Mouse (Mus musculus) midbrain, embryonic 15.5 days (tissue): ENCODE measurements around the gene Olfr521. TPM values are rescaled to one million over a fixed set of nuclear protein-coding genes. Genes with fewer than 3 reads are reported as not detected.
"Not testable (repeated sequence)": the region's sequence is repeated elsewhere in the genome, so short reads cannot be mapped to it uniquely, and the experiment has no call there.

Source experiments
- ATAC-seq: fragments of 200-750 bp; cut with Nextera tagmentation; replicated peaks from 2 replicates; pipeline ENCODE4 v1.8.0; 2017; ENCODE audit warnings: moderate TSS enrichment
- H3K27ac ChIP-seq: fragments of 300-500 bp; sonication (generic); 2 replicates; pipeline ENCODE4 v1.5.1; 2015; ENCODE audit warnings: mild to moderate bottlenecking, inconsistent platforms
- H3K27me3 ChIP-seq: fragments of 300-500 bp; sonication (generic); replicated peaks from 2 replicates; pipeline ENCODE4 v1.6.1; 2015; ENCODE audit warnings: inconsistent platforms
- H3K36me3 ChIP-seq: fragments of 300-500 bp; sonication (generic); replicated peaks from 2 replicates; pipeline ENCODE4 v1.6.1; 2015; ENCODE audit warnings: inconsistent platforms
- H3K4me1 ChIP-seq: fragments of 300-500 bp; sonication (generic); 2 replicates; pipeline ENCODE4 v1.6.1; 2015; ENCODE audit warnings: inconsistent platforms
- H3K4me2 ChIP-seq: fragments of 300-500 bp; sonication (generic); 2 replicates; pipeline ENCODE4 v1.6.1; 2015; ENCODE audit warnings: inconsistent platforms, mild to moderate bottlenecking, moderate library complexity
- H3K4me3 ChIP-seq: fragments of 300-500 bp; sonication (generic); 2 replicates; pipeline ENCODE4 v1.5.1; 2015; ENCODE audit warnings: mild to moderate bottlenecking, inconsistent platforms
- H3K9ac ChIP-seq: fragments of 300-500 bp; sonication (generic); 2 replicates; pipeline ENCODE4 v1.6.1; 2015; ENCODE audit warnings: mild to moderate bottlenecking, inconsistent platforms
- H3K9me3 ChIP-seq: fragments of 300-500 bp; sonication (generic); 2 replicates; pipeline ENCODE4 v1.6.1; 2016; ENCODE audit warnings: inconsistent platforms
- WGBS: fragments of 180-500 bp; shearing (Covaris S2); methylation state at CpG from one replicate; pipeline ENCODE4 v1.1.7; 2015; ENCODE audit warnings: mixed read lengths; 5-methylcytosine and 5-hydroxymethylcytosine counted together
- polyA plus RNA-seq: library from polyadenylated mRNA; unstranded; fragments of >200 nt; fragmentation: Nextera tagmentation; extraction: Ambion mirVana; gene quantifications from 2 replicates; pipeline ENCODE4 v1.2.1, GENCODE M21; 2015

Olfr521 gene
- polyA plus RNA-seq = not detected in 2 replicates

DNA sequence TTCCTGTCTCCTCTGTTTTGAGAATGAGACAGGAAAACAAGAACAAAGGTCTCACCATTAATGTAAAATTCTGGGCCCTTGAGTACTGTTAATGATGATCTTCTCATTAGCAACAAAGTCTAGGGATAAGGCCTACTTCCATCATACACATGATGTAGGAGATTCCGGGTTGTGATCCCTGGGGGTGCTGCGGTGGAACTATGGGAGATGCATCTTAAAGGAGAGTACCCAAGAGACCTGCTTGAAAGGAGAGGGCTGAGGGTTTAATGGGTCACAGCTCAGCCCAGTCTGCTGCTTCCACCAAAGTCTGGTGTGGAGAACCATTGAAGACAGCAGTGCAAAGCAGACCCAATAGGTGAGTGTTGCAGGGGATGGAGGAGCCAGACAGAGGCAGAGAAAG lies at the start of gene Olfr521:
TSS of gene Olfr521 (plus strand) at position 301 of the 400 bp plus-strand sequence.
- no peaks in the 10 kb centered on the region for H3K27me3 ChIP-seq
- H3K9me3 ChIP-seq = no peaks in the 10 kb centered on the region
- H3K9ac ChIP-seq = no peak within 1 kb of the TSS
- ATAC-seq = no peak
- no peaks in the 10 kb centered on the region for H3K36me3 ChIP-seq
- no peak within 1 kb of the TSS for H3K4me2 ChIP-seq
- no peak within 1 kb of the TSS for H3K4me3 ChIP-seq
- H3K4me1 ChIP-seq = no peaks in the 10 kb centered on the region
- no peak within 1 kb of the TSS for H3K27ac ChIP-seq
- 97% methylated on average over 2 of the region's 2 CpGs for WGBS

DNA sequence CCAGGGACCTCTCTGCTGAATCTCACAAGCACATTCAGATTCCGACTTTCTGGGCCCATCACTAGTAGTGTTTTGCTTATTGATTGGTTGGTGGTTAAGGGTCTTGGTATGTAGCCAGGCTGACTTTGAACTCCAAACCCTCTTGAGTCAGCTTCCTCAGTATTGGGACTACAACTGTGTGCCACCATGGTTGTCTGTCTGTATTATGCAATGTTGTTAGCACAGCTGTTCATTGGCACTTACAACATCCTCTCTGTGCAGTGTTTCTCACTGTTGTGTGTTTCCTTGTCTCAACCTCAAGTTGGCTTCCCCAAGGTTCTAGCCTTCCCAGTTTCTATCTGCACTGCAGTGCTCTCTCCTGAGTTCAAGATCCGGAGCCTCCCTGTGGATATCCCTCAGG lies 46.8 kb upstream of the Olfr521 start:
- H3K9ac ChIP-seq = no peak overlapping the region
- no peaks in the 10 kb centered on the region for H3K9me3 ChIP-seq
- H3K27me3 ChIP-seq = no peaks in the 10 kb centered on the region
- no peaks in the 10 kb centered on the region for H3K4me1 ChIP-seq
- no peaks in the 10 kb centered on the region for H3K36me3 ChIP-seq
- H3K4me2 ChIP-seq = no peak overlapping the region
- no peak overlapping the region for H3K27ac ChIP-seq
- WGBS = 98% methylated on average over 2 of the region's 2 CpGs
- no peak for ATAC-seq
- H3K4me3 ChIP-seq = no peak overlapping the region

DNA sequence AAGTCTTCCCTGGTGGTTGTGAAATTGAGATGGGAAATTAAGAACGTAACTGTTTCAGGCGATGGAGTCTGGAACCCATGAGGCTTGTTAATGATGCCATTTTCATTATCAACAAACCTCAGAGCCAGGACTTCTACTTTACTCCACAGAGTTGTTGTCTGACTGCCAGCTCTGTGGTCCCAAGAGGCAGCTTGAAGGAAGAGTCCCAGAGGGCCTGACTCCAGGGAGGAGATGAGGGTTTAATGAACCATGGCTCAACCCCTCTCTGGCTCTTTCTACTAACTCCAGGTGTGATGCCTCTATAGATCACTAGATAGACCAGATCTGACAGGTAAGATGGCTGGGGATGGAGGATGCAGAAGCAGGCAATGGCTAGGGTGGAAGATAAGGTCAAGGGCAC lies 33.3 kb upstream of the Olfr521 start, which contains the start of gene Olfr520:
TSS of gene Olfr520 (plus strand) at position 301 of the 400 bp plus-strand sequence.
- no peaks in the 10 kb centered on the region for H3K36me3 ChIP-seq
- 96% methylated on average over 2 of the region's 2 CpGs for WGBS
- H3K27ac ChIP-seq = no peak within 1 kb of the TSS

DNA sequence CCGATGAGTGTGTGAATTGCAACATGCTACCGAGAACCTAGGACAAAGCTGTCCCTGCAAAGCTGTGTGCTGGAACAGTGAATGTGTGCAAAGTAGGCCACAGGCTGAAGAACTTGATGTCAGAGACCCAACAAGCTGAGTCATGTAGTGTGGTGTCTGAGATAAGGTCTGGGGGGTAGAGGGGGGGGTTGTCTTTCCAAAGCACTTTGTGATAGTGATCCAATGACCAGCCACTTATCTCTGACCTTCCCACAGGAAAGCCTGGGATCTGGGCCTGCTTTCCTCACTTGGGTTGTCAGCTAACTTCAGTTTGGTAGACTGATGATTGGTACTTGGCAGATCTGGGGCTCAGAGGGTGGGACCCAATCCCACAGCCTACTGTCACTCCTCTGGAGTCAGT lies 28.7 kb upstream of the Olfr521 start:
- Histone ChIP-seq H3K9me3 (no peaks in the 10 kb centered on the region), H3K27me3 (no peaks in the 10 kb centered on the region), H3K4me3 (no peak overlapping the region), H3K4me2 (no peak overlapping the region), H3K4me1 (no peaks in the 10 kb centered on the region), H3K27ac (no peak overlapping the region), H3K36me3 (no peaks in the 10 kb centered on the region), H3K9ac (no peak overlapping the region)
- 98% methylated on average over 2 of the region's 2 CpGs for WGBS
- ATAC-seq = no peak

More for the DNA sequence above, 33.3 kb upstream of the Olfr521 start, which contains the start of gene Olfr520:
- Histone ChIP-seq H3K9ac (no peak within 1 kb of the TSS), H3K4me1 (no peaks in the 10 kb centered on the region), H3K4me2 (no peak within 1 kb of the TSS), H3K27me3 (no peaks in the 10 kb centered on the region), H3K4me3 (no peak within 1 kb of the TSS), H3K9me3 (no peaks in the 10 kb centered on the region; the same call in 1 of the 2 replicates)
- ATAC-seq = no peak

DNA sequence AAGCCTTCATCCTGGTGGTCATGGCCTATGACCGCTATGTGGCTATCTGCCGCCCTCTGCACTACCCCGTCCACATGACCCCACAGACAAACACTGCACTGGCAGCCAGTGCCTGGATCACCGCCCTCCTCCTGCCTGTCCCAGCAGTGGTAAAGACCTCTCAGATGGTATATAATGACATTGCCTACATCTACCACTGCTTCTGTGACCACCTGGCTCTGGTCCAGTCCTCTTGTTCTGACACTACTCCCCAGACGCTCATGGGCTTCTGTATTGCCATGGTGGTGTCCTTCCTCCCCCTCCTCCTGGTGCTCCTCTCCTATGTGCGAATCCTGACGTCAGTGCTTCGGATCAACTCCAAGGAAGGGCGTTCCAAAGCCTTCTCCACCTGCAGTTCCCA lies 27.8 kb upstream of the Olfr521 start:
- H3K27ac ChIP-seq, H3K9me3 ChIP-seq, ATAC-seq, H3K27me3 ChIP-seq, H3K4me3 ChIP-seq, H3K4me1 ChIP-seq, H3K9ac ChIP-seq, H3K4me2 ChIP-seq, H3K36me3 ChIP-seq: not testable (repeated sequence)
- 94% methylated on average over 9 of the region's 9 CpGs for WGBS

DNA sequence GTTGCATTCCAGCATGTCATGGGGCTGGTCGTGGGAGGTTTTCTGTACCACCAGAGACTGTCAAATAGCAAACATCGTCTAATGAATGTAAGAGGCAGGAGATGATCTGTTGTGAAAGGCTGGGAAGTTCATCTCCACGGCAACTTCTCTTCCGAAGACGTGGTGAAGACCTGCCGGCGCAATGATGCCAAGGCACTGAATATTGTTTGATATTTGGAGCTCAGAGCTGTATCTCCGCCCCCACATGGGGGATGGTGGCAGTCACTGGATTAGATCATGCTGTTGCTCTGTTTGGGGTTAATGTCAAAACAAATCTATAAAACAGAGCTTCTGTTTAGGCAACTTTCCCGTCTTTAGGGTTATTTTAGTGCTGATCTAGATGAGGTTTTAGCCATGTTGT lies 24.0 kb upstream of the Olfr521 start:
- WGBS = 46% methylated on average over 9 of the region's 9 CpGs
- Histone ChIP-seq H3K4me1 (no peaks in the 10 kb centered on the region), H3K36me3 (no peaks in the 10 kb centered on the region), H3K9ac (no peak overlapping the region), H3K4me2 (no peak overlapping the region), H3K27ac (no peak overlapping the region), H3K9me3 (no peaks in the 10 kb centered on the region), H3K4me3 (no peak overlapping the region), H3K27me3 (no peaks in the 10 kb centered on the region)
- no peak for ATAC-seq

DNA sequence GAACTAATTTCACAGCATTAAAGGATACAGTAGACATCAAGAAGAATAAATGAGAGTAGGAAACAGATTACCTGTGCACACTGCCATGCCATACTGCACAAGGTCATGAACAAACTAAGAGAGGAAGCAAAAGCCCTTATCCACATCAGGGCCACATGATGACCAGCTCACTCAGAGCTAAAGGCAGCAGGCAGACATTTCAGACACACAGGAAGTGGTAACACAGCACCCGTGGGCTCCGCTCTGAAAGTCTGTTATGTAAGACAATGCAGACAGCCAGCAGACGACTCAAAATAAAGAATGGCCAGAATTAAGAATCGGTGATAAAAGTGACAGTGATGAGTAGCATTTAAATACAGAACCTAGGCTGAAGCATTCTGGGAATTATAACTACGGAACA lies 18.1 kb downstream of the Olfr521 start:
- no peak for ATAC-seq
- Histone ChIP-seq H3K4me2 (no peak overlapping the region), H3K4me3 (no peak overlapping the region), H3K9me3 (no peaks in the 10 kb centered on the region), H3K27me3 (no peaks in the 10 kb centered on the region), H3K36me3 (no peaks in the 10 kb centered on the region), H3K4me1 (no peaks in the 10 kb centered on the region), H3K27ac (no peak overlapping the region), H3K9ac (no peak overlapping the region)
- WGBS = 73% methylated on average over 5 of the region's 5 CpGs

DNA sequence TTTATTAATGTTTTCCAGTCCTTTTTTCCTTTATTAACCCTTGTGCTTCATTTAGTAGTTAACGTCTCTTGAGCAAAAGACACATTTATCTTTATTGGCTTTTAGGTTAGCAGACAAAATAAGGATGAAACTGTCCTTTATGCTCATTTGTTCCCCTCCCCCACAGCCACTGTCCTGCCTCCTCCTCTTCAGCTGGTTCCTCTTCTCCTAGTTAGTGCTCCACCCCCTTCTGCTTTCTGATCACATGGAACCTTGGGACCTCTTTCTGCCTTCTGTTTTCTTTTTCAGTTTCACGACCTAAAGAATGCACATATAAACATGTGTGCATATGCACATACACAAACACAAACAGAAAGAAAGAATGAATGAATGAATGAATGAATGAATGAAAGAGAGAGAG lies 18.6 kb downstream of the Olfr521 start:
- Histone ChIP-seq H3K4me3 (no peak overlapping the region), H3K4me2 (no peak overlapping the region), H3K9me3 (no peaks in the 10 kb centered on the region), H3K9ac (no peak overlapping the region), H3K4me1 (no peaks in the 10 kb centered on the region), H3K27ac (no peak overlapping the region), H3K27me3 (no peaks in the 10 kb centered on the region), H3K36me3 (no peaks in the 10 kb centered on the region)
- ATAC-seq = no peak
- WGBS = 88% methylated on average over 2 of the region's 2 CpGs

DNA sequence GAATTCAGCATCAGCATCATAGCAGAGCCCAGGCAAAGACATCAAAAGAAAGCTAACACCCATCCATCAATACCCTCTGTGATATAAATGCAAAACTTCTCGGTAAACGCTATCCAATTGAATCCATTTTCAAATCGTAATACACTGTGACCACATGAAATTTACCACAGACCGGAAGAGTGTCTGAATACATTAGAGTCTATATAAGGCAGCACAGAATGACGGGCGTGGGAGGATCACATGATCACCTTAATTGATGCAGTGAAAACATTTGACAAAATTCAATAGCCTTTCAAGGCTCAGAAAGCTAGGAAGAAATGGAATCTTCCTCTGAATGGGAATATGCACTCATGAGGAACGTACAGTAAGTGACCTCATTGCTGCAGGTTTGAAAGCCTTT lies 20.1 kb downstream of the Olfr521 start:
- Histone ChIP-seq H3K9ac (no peak overlapping the region), H3K4me2 (no peak overlapping the region), H3K27me3 (no peaks in the 10 kb centered on the region), H3K4me1 (peaks cover 6% of the 10 kb centered on the region), H3K36me3 (no peaks in the 10 kb centered on the region), H3K9me3 (no peaks in the 10 kb centered on the region), H3K27ac (no peak overlapping the region), H3K4me3 (no peak overlapping the region)
- ATAC-seq = no peak
- WGBS = 62% methylated on average over 7 of the region's 7 CpGs

DNA sequence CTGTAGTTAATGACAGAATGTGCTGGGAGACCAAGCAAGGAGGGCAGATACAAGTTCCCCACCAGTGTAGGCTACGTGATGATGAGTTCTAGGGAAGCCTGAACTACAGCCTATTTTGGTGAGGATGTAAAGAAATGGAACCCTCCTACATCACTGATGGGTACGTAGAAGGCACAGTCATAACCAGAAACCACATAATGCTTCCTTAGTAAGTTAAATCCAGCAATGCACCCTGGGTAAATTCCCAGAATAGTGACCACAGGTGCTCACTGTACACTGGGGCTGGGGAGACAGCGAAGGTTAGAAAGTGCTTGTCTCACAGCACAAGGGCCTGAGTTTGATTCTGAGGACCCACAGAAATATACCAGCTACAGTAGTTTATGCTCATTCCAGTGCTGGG lies 22.2 kb downstream of the Olfr521 start:
- no peaks in the 10 kb centered on the region for H3K36me3 ChIP-seq
- no peak overlapping the region for H3K4me3 ChIP-seq
- no peak overlapping the region for H3K4me2 ChIP-seq
- H3K9me3 ChIP-seq = no peaks in the 10 kb centered on the region
- WGBS = 92% methylated on average over 3 of the region's 3 CpGs
- H3K4me1 ChIP-seq = peaks cover 6% of the 10 kb centered on the region
- H3K9ac ChIP-seq = no peak overlapping the region
- ATAC-seq = no peak
- H3K27ac ChIP-seq = no peak overlapping the region
- H3K27me3 ChIP-seq = no peaks in the 10 kb centered on the region

DNA sequence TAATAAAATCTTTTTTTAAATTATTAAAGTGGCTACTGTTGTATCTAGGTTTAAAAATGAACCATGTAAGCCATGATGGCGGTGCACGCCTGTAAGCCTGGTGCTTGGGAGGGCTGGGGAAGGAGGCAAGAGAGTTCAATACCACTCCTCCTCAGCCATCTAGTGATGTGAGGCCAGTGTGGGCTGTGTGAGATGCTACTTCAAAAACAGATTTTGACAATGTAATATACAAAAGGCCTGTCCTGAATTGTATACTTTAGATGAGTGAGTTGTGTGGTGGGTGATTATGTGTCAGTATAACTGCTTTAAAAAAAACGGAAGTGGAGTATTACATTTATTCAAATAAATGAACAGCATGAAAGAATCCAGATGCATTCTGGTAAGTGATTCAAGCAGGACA lies 23.5 kb downstream of the Olfr521 start:
- Histone ChIP-seq H3K27me3 (no peaks in the 10 kb centered on the region), H3K9me3 (no peaks in the 10 kb centered on the region), H3K36me3 (no peaks in the 10 kb centered on the region), H3K27ac (no peak overlapping the region), H3K4me3 (no peak overlapping the region), H3K4me1 (peaks cover 6% of the 10 kb centered on the region), H3K9ac (no peak overlapping the region), H3K4me2 (no peak overlapping the region)
- 62% methylated on average over 3 of the region's 3 CpGs for WGBS
- no peak for ATAC-seq

DNA sequence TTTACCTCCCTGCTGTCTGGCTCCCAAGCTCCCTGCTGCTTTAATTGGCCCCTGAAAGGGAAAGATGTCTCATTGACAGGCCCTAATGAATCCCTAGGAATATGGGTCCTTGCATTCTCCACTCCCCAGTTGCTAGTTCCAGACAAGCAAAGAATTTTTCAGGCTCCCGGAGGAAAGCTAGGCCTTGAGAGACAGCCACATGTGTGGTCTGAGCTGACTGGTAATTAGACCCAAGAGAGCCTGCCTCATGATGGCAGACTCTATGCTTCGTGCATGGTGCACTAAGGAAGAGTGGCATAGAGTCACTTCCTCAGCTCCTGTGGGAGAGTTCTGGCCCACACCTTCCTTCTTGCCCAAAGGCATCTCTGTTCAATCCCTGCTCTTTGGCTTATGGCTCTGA lies 24.6 kb downstream of the Olfr521 start:
- ATAC-seq = no peak; the same call in 1 of the 2 replicates
- no peak overlapping the region for H3K4me2 ChIP-seq
- peaks cover 6% of the 10 kb centered on the region for H3K4me1 ChIP-seq
- H3K27ac ChIP-seq = no peak overlapping the region
- H3K9ac ChIP-seq = no peak overlapping the region
- WGBS = 46% methylated on average over 2 of the region's 2 CpGs
- no peaks in the 10 kb centered on the region for H3K27me3 ChIP-seq
- H3K4me3 ChIP-seq = no peak overlapping the region
- no peaks in the 10 kb centered on the region for H3K36me3 ChIP-seq
- H3K9me3 ChIP-seq = no peaks in the 10 kb centered on the region

DNA sequence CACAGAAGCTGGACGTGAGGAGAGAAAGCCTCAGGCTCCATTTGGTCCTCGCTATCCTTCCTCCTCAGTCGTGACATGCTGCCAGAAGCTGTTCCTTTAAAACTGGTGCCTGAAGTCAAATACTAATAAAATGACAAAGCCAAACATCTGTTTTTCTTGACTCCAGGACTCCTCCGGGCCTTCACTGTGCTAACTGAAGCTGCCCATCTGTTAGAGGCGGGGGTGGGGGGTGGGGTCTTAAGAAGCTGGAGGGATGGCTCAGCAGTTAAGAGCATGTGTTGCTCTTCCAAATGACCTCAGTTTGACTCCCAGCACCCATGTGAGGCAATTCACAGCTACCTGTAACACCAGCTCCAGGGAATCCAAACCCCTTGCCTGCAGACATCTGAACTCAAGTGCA lies 25.3 kb downstream of the Olfr521 start:
- no peaks in the 10 kb centered on the region for H3K9me3 ChIP-seq
- 68% methylated on average over 5 of the region's 5 CpGs for WGBS
- H3K27ac ChIP-seq = no peak overlapping the region
- H3K4me3 ChIP-seq = no peak overlapping the region
- no peak overlapping the region for H3K9ac ChIP-seq
- no peaks in the 10 kb centered on the region for H3K36me3 ChIP-seq
- no peaks in the 10 kb centered on the region for H3K27me3 ChIP-seq
- no peak overlapping the region for H3K4me2 ChIP-seq
- ATAC-seq = no peak
- H3K4me1 ChIP-seq = peaks cover 6% of the 10 kb centered on the region
